Mouse (Mus musculus): ENCODE measurements around the gene Tmed10.
A peak's percentile ranks its signal among the peaks of the same experiment; 100 is the strongest.

Gene Tmed10

DNA sequence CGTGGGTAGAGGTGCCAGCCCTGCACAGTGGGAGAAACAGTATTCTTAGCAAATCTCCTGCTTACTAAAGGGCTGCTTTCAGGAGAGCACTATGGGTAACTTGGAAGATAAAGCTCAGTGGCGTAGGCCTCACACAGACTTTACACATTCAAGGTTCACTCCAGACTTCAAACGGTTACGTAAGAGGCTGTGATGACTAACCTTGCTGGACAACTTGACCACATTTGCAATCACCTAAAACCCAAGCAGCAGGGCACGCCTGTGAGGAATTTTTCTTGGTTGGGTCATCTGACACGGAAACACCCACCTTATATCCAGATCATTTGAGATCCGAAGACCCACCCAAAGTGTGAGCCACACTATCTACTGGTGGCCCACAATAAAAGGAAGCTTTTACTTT lies 44.5 kb downstream of the Tmed10 start:
- no peak for DNase-seq (ENCODE audit: low read depth, low spot score)

DNA sequence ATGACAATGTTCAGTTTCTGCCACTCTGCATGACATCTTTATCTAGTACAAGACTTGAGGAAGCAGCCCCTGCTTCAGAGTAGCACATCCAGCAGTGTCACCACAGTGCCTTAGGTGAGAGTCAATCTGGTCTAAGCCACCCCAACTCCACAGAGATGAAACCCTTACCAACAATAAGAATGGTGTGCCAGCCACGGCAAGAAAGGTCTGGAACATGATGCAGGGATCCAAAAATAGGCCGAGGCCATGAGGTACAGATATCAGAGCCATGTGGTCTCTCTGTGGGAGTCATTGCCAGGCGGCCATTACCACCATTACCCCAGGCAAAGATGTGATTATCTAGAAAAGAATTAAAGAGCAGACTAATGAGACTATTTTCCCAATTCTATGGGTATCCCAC lies 66.0 kb downstream of the Tmed10 start:
- no peak for DNase-seq (ENCODE audit: low read depth, low spot score)

DNA sequence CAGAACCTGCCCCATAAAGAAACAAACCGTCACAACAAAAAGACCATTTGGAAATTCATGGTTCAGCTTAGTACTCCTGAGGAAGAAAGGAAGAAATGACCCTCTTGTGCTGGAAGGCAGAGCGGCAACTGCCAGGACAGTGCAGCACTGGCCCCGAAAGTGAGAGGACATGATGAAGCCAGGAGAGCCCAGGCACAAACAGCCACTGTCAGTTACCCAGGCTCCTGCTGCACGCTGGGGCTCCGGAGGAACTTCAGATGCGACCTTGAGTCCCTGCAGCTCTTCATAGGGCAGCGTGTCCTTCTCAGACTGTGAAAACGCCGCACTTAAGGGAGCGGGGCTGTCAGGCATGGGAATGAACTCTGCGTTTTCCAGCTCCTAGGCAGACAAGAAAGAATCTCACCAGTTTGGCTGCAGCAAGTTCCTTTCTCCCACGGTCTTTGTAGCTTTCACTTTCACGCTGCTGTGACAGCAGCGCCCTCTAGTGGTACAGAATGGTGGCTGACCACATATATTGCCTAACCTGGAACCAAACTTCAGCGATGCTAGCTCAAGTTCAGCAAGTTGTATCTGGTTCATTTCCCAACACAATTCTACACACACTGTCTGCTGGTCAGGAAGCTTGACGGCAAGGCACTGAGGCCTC lies 69.3 kb downstream of the Tmed10 start:
- DNase-seq (ENCODE audit: low read depth, low spot score) = peak; percentile 83

GRCm38 (mm10) chr12:85304725-85305124 lies 69.9 kb downstream of the Tmed10 start:
- no peak for DNase-seq (ENCODE audit: low read depth, low spot score)

DNA sequence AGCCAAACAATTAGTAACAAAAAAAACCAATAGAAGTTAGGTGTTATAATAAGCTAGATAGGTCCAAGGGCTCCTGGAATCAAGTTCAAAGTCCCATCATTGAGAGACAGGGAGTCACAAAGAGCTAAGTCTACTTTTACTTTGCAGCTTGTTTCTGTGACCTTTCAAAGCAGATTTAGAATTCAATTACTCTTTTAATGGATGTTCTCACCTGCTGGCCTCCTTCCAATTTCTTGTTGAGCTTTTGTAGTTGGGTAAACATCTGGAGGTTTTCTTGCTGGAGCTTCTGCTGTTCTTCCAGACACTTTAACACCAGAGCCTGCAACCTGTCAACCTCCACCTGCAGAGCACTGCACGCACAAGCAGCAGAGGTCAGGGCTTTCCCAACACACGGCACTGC lies 71.4 kb downstream of the Tmed10 start:
- no peak for DNase-seq (ENCODE audit: low read depth, low spot score)

- DNase-seq (ENCODE audit: low read depth, low spot score) = no peak
Measured at GRCm38 (mm10) chr12:85298835-85299180, 75.8 kb downstream of the Tmed10 start.

GRCm38 (mm10) chr12:85298127-85298834 lies 76.4 kb downstream of the Tmed10 start:
- DNase-seq (ENCODE audit: low read depth, low spot score) = no peak

- no peak for DNase-seq (ENCODE audit: low read depth, low spot score)
Measured at GRCm38 (mm10) chr12:85297345-85297997, 77.2 kb downstream of the Tmed10 start.

DNA sequence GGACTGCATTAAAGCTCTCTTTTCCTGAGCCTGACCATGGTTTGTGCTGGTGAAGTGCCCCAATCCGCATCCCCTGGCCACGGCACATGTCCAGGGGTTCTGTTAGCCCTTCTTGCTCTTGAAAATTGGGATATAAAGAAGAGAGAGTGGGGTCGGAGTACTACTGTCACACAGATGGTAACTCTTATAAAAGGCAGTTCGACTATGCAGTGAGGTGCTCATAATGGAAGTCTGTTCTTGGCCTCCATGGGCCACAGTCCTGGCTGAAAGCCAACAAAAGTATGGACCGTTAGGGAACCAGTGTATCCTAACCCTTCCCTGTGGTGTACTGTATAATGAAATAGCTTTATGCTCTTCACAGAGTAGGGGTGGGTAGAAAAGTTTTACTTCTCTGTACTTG lies 77.7 kb downstream of the Tmed10 start:
- DNase-seq (ENCODE audit: low read depth, low spot score) = no peak

DNA sequence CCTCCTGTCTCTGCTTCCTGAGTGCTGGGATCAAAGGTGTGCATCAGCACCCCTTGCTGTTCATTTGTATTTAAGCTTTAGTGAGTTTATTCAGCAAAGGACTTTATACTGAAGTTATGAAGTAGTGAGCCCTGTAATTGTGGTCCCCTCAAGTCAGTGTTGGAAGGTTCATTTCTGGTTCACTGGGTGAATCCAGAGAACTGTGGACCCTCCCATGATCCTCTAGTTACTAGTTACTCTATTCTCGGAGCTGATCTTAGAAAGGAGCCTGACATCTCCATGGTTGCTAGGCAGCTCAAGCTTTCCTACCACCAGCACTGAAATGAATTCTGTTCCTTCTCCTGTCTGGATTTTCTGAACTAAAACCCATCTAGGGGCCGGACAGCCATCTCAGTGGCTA lies 79.1 kb downstream of the Tmed10 start:
- DNase-seq (ENCODE audit: low read depth, low spot score) = no peak

DNA sequence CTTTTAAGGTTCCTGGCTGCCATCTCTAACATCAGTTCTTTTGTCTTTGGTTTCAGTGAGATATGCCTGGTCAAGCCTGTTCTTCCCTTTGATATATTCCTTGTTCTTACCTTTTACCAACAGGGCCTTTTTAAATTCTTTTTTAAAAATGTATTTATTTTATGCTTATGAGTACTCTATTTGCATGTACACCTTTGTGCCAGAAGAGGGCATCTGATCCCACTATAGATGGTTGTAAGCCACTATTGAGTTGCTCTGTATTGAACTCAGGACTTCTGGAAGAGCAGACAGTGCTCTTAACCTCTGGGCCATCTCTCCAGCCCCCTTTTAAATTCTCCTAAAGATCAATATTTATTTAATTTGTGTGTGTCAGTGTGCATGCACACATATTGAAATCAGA lies 81.7 kb downstream of the Tmed10 start:
- DNase-seq (ENCODE audit: low read depth, low spot score) = no peak

GRCm38 (mm10) chr12:85292288-85292687 lies 82.4 kb downstream of the Tmed10 start:
- DNase-seq (ENCODE audit: low read depth, low spot score) = no peak

GRCm38 (mm10) chr12:85291541-85291940 lies 83.1 kb downstream of the Tmed10 start:
- no peak for DNase-seq (ENCODE audit: low read depth, low spot score)

- no peak for DNase-seq (ENCODE audit: low read depth, low spot score)
Measured at GRCm38 (mm10) chr12:85290633-85291032, 84.0 kb downstream of the Tmed10 start.

All from embryo, embryonic 11.5 days (tissue).